ENCODE assay signal across 8 mouse cellular contexts in genomic region chr3:90212723-90213122, GRCm38 (mm10). TPM values are rescaled to one million over a fixed set of nuclear protein-coding genes. Genes with fewer than 3 reads are reported as not detected.
DNase-seq lines count a peak whose midpoint lies in the region; ATAC-seq and TF ChIP-seq lines count a peak whose summit lies in the region.

No protein-coding gene starts in this region.

- H3K4me1 ChIP-seq in thymus, adult 2 months (replicated peaks; ENCODE audit: control insufficient read depth, insufficient read depth, low read length) = peaks cover 10% of the 10 kb centered on the region
- H3K4me1 ChIP-seq in liver, embryonic 12.5 days = peaks cover 47% of the 10 kb centered on the region

- no peak for ATAC-seq in liver, embryonic 12.5 days

- H3K4me3 ChIP-seq in gastrocnemius, adult 2 months = peak overlapping the region; percentile 98
- H3K4me3 ChIP-seq in thymus, adult 2 months (ENCODE audit: control insufficient read depth, insufficient read depth, low read length) = peak overlapping the region; percentile 43
- peak overlapping the region; percentile 89 for H3K4me3 ChIP-seq in liver, embryonic 12.5 days

- peak overlapping the region; percentile 92 for H3K9ac ChIP-seq in liver, embryonic 12.5 days

- no peaks in the 10 kb centered on the region for H3K9me3 ChIP-seq in liver, embryonic 12.5 days (replicated peaks)

- TF ChIP-seq POLR2A in thymus, adult 2 months (IDR thresholded peaks at IDR 0.05; ENCODE audit: control insufficient read depth, extremely low read depth, insufficient read depth, low read length, poor library complexity) = no peak

- peak overlapping the region; percentile 91 for H3K4me2 ChIP-seq in liver, embryonic 12.5 days

- 12% methylated on average over 5 of the region's 5 CpGs for WGBS in thymus, adult 2 months
- 4% methylated on average over 5 of the region's 5 CpGs for WGBS in liver, embryonic 12.5 days (ENCODE audit: insufficient replicate concordance)

- intact Hi-C loops in gastrocnemius, adult 2 months (cut with DNase I) = loop anchor here (10.0 kb wide), 2 partner anchors 52 to 262 kb away; partner anchors contain the start of genes Dennd4b and Ilf2
- intact Hi-C loops in gastrocnemius, postnatal 14 days (cut with DNase I; ENCODE audit: low total_unique reads) = no loop called here

- TF ChIP-seq CTCF in gastrocnemius, adult 2 months (IDR thresholded peaks at IDR 0.05) = no peak
- no peak for TF ChIP-seq CTCF in thymus, adult 2 months (IDR thresholded peaks at IDR 0.05; ENCODE audit: borderline replicate concordance, control insufficient read depth, extremely low read depth, insufficient read depth, low read length, poor library complexity)

- H3K27me3 ChIP-seq in thymus, adult 2 months (ENCODE audit: control insufficient read depth, insufficient read depth, low read length) = no peaks in the 10 kb centered on the region
- H3K27me3 ChIP-seq in liver, embryonic 12.5 days (replicated peaks) = no peaks in the 10 kb centered on the region

- H3K36me3 ChIP-seq in thymus, adult 2 months (ENCODE audit: control insufficient read depth, insufficient read depth, low read length) = peaks cover 40% of the 10 kb centered on the region
- H3K36me3 ChIP-seq in liver, embryonic 12.5 days = peaks cover 51% of the 10 kb centered on the region

- H3K27ac ChIP-seq in gastrocnemius, adult 2 months = peak overlapping the region; percentile 98
- no peak overlapping the region for H3K27ac ChIP-seq in thymus, adult 2 months (ENCODE audit: control insufficient read depth, insufficient read depth, low read length)
- peak overlapping the region; percentile 86 for H3K27ac ChIP-seq in liver, embryonic 12.5 days

- no peak for DNase-seq in gastrocnemius, adult 2 months
- no peak for DNase-seq in gastrocnemius, postnatal 14 days
- DNase-seq in thymus, adult 2 months = no peak
- DNase-seq in thymus, adult 18-20 months = no peak
- DNase-seq in Muller cell, postnatal 12 days (ENCODE audit: inconsistent ontology term) = no peak
- DNase-seq in left cerebral cortex, adult 9 months (ENCODE audit: low spot score in 2 of 2) = no peak
- DNase-seq in thymus, postnatal 14 days = no peak

RNA-seq across cellular contexts. Expression of gene Rps27, which starts 0.7 kb away (rescaled TPM):
- 1,000 to 10,000 TPM in 1 of 2 experiments, 100 to 1,000 TPM in 1; 1,000 to 1,257 TPM for total RNA-seq in gastrocnemius, adult 2 months (2021)
- 100 to 1,000 TPM; 889 to 951 TPM for total RNA-seq in gastrocnemius, postnatal 14 days (2021)
- polyA plus RNA-seq in thymus, adult 2 months (2012; rRNA removed) = 1,542 and 2,177 TPM in 2 replicates
- 777 and 835 TPM in 2 replicates for polyA plus RNA-seq in liver, embryonic 12.5 days (2016; fragmentation: Nextera tagmentation; extraction: Ambion mirVana)

RNA-seq across cellular contexts. Expression of gene Rab13, which starts 0.8 kb away (rescaled TPM):
- 1 to 10 TPM; 5.3 to 5.5 TPM for total RNA-seq in gastrocnemius, adult 2 months (2021)
- 10 to 100 TPM; 10.8 to 11.8 TPM for total RNA-seq in gastrocnemius, postnatal 14 days (2021)
- 1.4 and 1.5 TPM in 2 replicates for polyA plus RNA-seq in thymus, adult 2 months (2012; rRNA removed)
- polyA plus RNA-seq in liver, embryonic 12.5 days (2016; fragmentation: Nextera tagmentation; extraction: Ambion mirVana) = 8.3 and 8.6 TPM in 2 replicates

RNA-seq across cellular contexts. Expression of gene Jtb, which starts 18.7 kb away (rescaled TPM):
- 10 to 100 TPM; 64.8 to 68.8 TPM for total RNA-seq in gastrocnemius, adult 2 months (2021)
- total RNA-seq in gastrocnemius, postnatal 14 days (2021) = 10 to 100 TPM; 41.6 to 47.5 TPM
- polyA plus RNA-seq in thymus, adult 2 months (2012; rRNA removed) = 84.4 and 91.7 TPM in 2 replicates
- 64.9 and 66.4 TPM in 2 replicates for polyA plus RNA-seq in liver, embryonic 12.5 days (2016; fragmentation: Nextera tagmentation; extraction: Ambion mirVana)

RNA-seq across cellular contexts. Expression of gene Creb3l4, which starts 30.6 kb away (rescaled TPM):
- not detected for total RNA-seq in gastrocnemius, adult 2 months (2021)
- total RNA-seq in gastrocnemius, postnatal 14 days (2021) = under 1 TPM; 0.27 to 0.39 TPM
- polyA plus RNA-seq in thymus, adult 2 months (2012; rRNA removed) = 0.94 and 1.3 TPM in 2 replicates
- 0.56 and 0.66 TPM in 2 replicates for polyA plus RNA-seq in liver, embryonic 12.5 days (2016; fragmentation: Nextera tagmentation; extraction: Ambion mirVana)

RNA-seq across cellular contexts. Expression of gene Slc39a1, which starts 35.2 kb away (rescaled TPM):
- 10 to 100 TPM; 41.6 to 50.6 TPM for total RNA-seq in gastrocnemius, adult 2 months (2021)
- total RNA-seq in gastrocnemius, postnatal 14 days (2021) = 10 to 100 TPM; 57.8 to 62.7 TPM
- polyA plus RNA-seq in thymus, adult 2 months (2012; rRNA removed) = 68.5 and 69.2 TPM in 2 replicates
- polyA plus RNA-seq in liver, embryonic 12.5 days (2016; fragmentation: Nextera tagmentation; extraction: Ambion mirVana) = 30.7 and 33.1 TPM in 2 replicates

Comparison
In these comparisons a context has a peak if more than half of its experiments do, and no peak if none do; other contexts are left out.
1. H3K4me3 ChIP-seq: peak in every context shown above with its lines; median percentile 98 in gastrocnemius, adult 2 months; 89 in liver, embryonic 12.5 days; 43 in thymus, adult 2 months.